Mouse (Mus musculus) gastrocnemius, adult 2 months (tissue): ENCODE measurements around the gene Clec2l. TPM values are rescaled to one million over a fixed set of nuclear protein-coding genes. Genes with fewer than 3 reads are reported as not detected.

Source experiments
- DNase-seq: peaks from one replicate; pipeline ENCODE4 v3.0.0; 2022
- H3K27ac ChIP-seq: fragments of 200-600 bp; 2 replicates; pipeline ENCODE4 v1.8.1; 2022; ENCODE audit warnings: mild to moderate bottlenecking
- H3K4me3 ChIP-seq: fragments of 200-600 bp; 2 replicates; pipeline ENCODE4 v1.8.1; 2022; ENCODE audit warnings: mild to moderate bottlenecking, moderate library complexity
- CTCF ChIP-seq: fragments of 200-600 bp; IDR thresholded peaks from 2 replicates; pipeline ENCODE4 v1.8.1; 2022; ENCODE audit warnings: antibody characterized with exemption, mild to moderate bottlenecking, moderate library complexity
- intact Hi-C: fragments of 180-260 bp; cut with DNase I; formaldehyde crosslinking; loops from one replicate; pipeline ENCODE4 v1.15.1; 2025
- long read RNA-seq, 2 experiments: library from polyadenylated mRNA; stranded (forward); transcript quantifications; one replicate each; pipeline ENCODE4 v2.0.0; 2021
- total RNA-seq, 2 experiments: library from RNA; stranded (reverse); gene quantifications; 2 replicates each; pipeline ENCODE4 v1.2.3; 2021

Gene Clec2l
- under 1 TPM in 1 of 2 experiments, not detected in 1; 0.22 TPM for total RNA-seq
- long read RNA-seq, experiment 1 = 0 reads
- long read RNA-seq, experiment 2 = 0 reads

DNA sequence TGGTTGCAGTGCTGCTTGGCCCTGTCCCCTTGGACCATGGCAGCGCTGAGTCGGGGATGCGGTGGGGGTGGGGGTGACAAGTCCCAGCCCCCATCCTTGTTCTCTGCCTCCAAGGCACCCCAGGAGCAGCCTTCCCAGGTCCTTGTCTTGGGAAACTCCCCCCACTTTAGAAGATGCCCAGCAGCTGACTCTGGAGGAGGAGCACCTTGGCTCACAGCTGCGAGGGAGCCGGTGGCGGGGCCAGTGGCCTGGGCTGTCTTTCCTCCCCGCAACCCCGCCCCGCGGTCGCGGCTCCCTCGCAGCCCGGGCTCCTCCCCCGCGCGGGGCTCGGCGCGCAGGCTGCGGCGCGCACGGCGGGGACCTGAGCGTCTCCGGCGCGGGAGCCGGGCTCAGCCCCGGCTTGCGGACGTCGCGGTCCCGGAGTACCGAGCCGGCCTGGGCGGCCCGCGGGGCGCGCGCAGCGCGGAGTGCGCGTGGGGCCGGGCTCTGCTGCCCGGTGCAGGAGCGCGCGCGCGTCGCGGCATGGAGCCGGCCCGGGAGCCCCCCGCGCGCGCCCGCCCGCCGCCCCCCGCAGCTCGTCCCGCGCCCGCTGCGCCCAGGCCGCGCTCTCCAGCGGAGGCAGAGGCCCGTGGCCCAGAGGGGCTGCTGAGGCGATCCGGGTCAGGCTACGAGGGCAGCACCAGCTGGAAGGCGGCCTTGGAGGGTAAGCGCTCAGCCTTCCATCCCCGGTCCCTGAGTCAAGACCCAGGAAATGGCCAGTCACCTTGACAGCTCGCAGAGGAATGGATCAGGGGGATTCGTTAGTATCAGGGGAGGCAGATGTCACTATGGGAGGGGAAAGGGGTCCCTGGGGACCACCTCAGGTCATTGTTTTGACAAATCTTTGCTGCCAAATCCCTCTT is at the start of gene Clec2l:
Gene Clec2l, plus strand, starts transcription at position 356 of the 902 bp plus-strand sequence.
- Histone ChIP-seq H3K4me3 (peak within 1 kb of the TSS; percentile 66), H3K27ac (no peak within 1 kb of the TSS)
- no peak for TF ChIP-seq CTCF
- intact Hi-C loops = no loop called here
- DNase-seq = peak; percentile 63

DNA sequence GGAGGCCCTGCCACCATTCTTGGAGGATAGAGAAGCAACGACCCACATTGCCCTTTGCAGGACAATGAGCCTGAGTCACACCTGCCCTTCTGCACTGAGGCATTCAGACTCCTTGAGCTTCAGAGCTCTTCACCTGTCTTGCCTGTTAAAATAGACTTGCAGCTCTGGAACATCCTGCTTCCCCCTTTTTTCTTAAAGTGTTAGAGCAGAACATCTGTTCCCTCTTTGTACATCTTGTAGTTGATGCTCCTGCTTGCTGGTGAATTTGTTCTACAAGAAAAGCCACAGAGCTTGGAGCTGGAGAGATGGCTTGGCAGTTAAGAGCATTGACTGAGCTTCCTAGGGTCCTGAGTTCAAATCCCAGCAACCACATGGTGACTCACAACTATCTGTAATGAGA is 40.5 kb upstream of the Clec2l start:
- no peak for TF ChIP-seq CTCF
- no peak for DNase-seq
- Histone ChIP-seq H3K4me3 (no peak overlapping the region), H3K27ac (no peak overlapping the region)
- intact Hi-C loops = no loop called here

DNA sequence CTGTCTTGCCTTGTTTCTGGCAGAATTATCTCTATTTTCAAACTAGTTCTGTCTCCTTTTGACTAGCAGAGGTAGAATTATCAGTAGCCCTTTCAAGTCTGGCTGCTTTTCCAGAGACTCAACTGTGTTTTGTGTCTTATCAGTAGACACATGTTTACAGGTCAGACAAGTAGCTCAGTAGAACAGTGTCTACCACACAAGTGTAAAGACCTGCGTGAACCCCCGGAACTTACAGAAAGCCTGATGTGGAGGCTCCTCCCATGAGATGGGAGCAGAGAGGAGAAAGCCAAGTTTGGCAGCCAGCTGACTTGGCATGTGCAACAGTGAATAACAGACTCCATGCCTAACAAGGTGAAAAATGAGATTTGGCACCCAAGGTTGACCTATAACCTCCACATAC is 39.4 kb upstream of the Clec2l start:
- Histone ChIP-seq H3K4me3 (no peak overlapping the region), H3K27ac (no peak overlapping the region)
- intact Hi-C loops = no loop called here
- TF ChIP-seq CTCF = no peak
- DNase-seq = no peak

DNA sequence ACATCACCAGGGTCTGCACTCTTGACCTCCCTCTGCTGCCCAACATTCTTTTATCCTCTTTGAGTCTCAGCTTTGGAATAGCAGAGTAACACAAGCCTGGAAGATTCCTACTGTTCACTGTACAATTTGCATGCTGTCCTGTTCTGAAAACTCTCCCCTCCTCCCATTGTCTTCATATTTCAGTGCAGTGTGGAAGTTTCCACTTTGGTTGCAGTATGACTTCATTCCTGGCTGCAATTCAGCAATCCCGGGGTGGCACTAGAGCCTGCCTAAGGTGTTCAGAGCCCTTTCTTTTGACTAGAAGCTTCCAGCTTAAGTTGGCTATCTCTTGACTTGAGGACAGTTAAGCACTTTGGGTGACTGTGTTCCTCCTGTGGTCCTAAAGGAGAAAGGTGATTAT is 38.4 kb upstream of the Clec2l start:
- no peak overlapping the region for H3K4me3 ChIP-seq
- no peak overlapping the region for H3K27ac ChIP-seq
- intact Hi-C loops = no loop called here
- DNase-seq = no peak
- TF ChIP-seq CTCF = no peak

DNA sequence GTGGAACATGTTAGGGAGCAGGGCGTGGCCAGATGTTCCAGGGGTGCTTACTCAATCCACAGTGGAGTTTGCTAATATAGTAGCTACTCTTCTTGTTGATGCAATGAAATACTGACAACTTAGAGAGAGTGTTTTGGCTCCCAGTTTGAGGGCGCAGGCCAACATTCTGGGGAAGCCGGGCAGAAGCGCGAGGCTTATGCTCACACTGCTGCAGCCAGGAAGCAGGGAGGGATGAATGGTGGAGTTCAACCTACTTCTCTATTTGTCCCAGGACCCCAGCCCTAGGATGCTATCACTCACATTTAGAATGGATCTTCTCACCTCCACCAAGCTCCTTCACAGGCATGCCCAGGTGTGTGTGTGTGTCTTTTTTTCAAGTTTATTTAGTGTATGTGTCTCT is 36.8 kb upstream of the Clec2l start:
- Histone ChIP-seq H3K27ac (no peak overlapping the region), H3K4me3 (no peak overlapping the region)
- DNase-seq = no peak
- intact Hi-C loops = no loop called here
- TF ChIP-seq CTCF = no peak

DNA sequence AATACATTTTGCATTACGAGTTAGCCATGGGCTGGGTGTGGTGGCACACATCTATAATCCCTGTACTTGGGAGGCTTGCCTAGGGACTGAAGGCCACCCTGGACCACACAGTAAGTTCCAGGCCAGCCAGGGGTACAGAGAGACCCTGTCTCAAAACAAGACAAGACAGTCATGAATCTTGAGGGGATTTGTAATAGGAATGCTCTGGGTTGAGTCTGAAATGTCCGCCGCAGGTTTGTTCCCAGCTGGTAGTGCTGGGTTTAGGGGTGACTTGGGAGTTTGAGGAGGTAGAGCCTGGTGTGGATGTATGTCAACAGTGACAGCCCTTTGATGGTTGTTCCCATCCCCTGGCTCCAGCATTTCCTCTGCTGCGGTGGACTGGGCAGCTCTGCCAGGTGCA is 35.8 kb upstream of the Clec2l start:
- no peak for DNase-seq
- no peak overlapping the region for H3K27ac ChIP-seq
- no peak for TF ChIP-seq CTCF
- intact Hi-C loops = no loop called here
- H3K4me3 ChIP-seq = no peak overlapping the region

DNA sequence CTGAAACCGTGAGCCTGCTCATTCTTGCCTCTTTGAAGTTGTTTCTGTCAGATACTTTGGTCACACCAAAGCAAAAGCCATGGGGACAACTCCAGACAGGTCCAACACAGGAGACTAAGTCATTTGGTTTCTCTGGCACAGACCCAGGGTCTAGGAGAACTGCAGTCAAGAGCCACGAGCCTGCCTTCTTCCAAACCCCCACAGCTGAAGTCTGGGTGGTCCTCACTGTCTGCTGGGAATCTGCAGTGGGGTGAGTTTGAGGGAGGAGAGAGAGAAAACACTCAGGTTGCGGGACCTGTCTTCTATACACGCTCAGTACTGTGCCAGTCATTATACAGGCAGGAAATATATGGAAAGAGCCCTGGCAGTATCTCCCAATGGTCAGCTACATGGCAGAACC is 35.4 kb upstream of the Clec2l start:
- no peak for DNase-seq
- intact Hi-C loops = no loop called here
- Histone ChIP-seq H3K27ac (no peak overlapping the region), H3K4me3 (no peak overlapping the region)
- TF ChIP-seq CTCF = no peak

DNA sequence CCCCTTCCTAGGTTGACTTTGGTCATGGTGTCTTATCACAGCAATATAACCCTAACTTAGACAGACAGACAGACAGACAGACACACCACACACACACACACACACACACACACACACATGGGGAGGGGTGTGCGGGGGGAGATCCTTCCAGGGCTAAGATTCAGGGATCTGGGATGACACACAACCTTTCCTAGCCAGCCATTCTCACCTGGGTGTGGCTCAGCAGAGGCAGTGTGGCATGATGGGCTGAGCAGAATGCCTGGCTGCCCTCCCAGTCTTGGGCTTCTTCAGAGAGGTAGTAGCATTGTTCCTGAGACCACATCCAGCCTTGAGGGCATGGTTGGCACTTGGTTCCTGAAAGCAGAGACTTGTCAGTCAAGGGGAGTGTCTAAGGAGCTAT is 33.3 kb upstream of the Clec2l start:
- DNase-seq = no peak
- no peak overlapping the region for H3K27ac ChIP-seq
- intact Hi-C loops = no loop called here
- no peak for TF ChIP-seq CTCF
- H3K4me3 ChIP-seq = no peak overlapping the region

DNA sequence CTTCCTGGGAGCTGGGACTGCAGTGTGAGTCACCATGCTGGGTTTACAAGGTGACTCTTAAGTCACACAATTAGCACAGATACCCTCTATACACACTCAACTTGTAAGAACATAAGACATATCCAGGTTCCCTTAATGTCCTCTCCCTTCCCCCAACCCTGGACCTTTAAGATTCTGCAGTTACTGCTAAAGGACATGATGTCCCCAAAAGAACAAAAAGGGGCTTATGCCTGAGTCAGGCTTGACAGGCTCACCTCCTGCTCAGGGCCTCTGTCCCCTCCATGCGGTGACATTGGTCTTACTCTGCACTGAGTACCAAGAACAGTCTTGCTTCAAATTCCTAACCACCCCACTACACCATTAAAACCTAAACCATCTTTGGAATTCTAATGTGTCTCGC is 30.0 kb upstream of the Clec2l start:
- no peak for DNase-seq
- TF ChIP-seq CTCF = no peak
- intact Hi-C loops = no loop called here
- H3K27ac ChIP-seq = no peak overlapping the region
- H3K4me3 ChIP-seq = no peak overlapping the region

DNA sequence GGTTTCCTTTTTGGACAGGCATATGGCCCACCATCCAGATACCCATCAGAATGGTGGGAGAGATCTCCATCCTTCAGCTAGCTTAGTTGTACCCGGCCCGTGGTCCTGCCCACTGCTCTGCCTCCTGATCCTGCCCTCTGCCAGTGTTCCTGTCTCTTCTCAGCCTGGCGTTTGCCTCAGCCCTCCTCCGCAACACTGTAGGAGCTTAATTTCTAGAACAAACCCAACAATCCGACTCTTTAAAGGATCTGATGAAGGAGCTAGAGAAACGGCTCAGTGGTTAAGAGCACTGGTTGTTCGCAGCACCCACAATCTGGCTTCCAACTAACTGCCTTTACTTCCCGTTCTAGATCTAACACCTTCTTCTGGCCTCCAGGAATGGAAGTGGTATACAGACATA is 28.4 kb upstream of the Clec2l start:
- Histone ChIP-seq H3K27ac (no peak overlapping the region), H3K4me3 (no peak overlapping the region)
- intact Hi-C loops = no loop called here
- no peak for TF ChIP-seq CTCF
- no peak for DNase-seq

DNA sequence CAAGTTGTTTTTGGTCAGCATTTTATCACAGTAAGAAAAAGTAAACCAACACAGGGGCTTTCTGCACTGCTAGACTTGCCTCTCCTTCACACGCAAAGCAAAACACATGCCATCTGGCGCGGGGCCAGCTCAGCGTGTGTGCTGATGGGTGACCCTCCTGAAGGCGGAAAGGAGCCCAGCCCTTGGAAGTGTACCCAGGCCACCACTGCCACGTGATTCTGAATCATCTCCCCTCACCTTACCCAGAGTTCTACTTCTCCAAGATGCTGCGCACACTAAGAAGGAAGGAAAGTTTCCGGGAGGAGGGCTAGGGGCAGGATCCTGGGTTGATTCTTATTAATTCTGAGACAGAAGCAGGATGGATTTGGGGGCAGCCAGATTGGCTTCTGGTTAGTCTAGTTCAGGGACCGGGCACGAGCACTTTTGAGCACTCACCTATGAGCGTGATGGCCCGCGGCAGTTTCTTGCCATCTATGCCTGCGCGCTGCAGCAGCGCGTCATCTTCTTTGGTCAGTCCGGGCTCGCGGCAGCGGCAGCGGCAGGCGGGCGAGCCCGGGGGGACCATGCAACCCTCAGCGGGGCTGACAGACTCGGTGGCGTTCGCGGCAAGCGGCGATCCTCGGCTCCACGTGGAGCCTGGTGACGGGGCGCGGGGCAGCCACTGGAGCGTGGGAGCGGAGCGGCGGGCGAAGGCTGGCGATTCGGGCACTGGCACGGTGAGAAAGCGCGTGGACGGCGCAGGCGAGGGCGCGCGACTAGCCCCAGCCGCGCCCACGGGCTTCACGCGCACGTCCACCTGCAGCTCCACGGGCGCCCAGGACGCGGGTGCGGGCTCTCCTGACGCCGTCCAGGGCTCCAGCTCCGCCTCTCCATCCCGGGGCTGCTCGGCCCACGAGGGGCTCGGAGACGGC is 26.7 kb upstream of the Clec2l start:
- TF ChIP-seq CTCF = no peak
- Histone ChIP-seq H3K27ac (peak overlapping the region; percentile 70), H3K4me3 (peak overlapping the region; percentile 83)
- peak; percentile 62 for DNase-seq
- intact Hi-C loops = no loop called here

DNA sequence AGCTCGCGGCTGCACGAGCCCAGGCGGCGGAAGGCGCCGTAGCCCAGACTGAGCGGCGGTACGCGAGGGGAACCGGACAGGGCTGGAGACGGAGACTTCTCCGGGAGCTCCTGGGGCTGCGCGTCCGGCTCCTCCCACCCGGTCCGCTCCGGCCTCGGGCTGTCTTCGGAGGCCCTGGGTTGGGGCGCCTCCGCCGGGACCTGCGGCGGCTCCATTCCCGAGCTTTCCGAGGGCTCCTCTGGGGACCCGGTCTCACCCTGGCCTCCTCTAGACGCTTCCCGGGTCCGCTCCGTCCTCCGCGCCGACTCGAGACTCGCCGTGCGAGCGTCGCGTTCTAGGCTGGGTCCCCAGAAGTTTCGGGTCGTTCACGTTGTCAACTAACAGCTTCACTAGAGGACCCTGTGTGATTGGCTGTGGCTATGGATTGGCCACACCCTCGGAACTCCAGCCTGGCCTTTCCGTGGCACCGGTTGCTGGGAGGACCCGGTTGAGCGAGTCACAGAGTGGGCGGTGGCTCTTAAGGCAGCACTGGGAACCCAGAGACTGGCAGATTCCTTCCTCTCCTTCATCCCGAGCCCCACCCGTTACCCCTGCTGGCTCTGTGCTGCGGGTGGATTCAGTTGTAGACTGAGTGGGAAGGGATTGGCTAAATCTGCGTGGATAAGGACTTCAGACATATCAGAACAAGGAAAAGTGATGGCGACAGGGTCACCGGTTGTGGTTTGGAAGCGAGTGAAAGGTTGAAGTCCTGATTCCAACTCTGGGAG is 25.8 kb upstream of the Clec2l start, which contains the start of gene Klrg2:
Gene Klrg2, minus strand, starts transcription at position 391 of the 767 bp plus-strand sequence.
- no peak for TF ChIP-seq CTCF
- intact Hi-C loops = no loop called here
- Histone ChIP-seq H3K27ac (peak within 1 kb of the TSS; percentile 70), H3K4me3 (peak within 1 kb of the TSS; percentile 83)
- peak; percentile 83 for DNase-seq
